Mouse (Mus musculus) layer of hippocampus, postnatal 36 days (tissue): ENCODE results near the gene Map3k13. TPM values are rescaled to one million over a fixed set of nuclear protein-coding genes. Genes with fewer than 3 reads are reported as not detected.
"Not testable (repeated sequence)": the region's sequence is repeated elsewhere in the genome, so short reads cannot be mapped to it uniquely, and the experiment has no call there.

Experiments used
- DNase-seq, 2 experiments: peaks; one replicate each; pipeline ENCODE4 v3.0.0; 2022
- total RNA-seq, 2 experiments: library from RNA; stranded (reverse); gene quantifications; 2 replicates each; pipeline ENCODE4 v1.2.3; 2021

Gene Map3k13
- total RNA-seq, 2 experiments from 2014 or later = 15.3 to 17.3 TPM

DNA sequence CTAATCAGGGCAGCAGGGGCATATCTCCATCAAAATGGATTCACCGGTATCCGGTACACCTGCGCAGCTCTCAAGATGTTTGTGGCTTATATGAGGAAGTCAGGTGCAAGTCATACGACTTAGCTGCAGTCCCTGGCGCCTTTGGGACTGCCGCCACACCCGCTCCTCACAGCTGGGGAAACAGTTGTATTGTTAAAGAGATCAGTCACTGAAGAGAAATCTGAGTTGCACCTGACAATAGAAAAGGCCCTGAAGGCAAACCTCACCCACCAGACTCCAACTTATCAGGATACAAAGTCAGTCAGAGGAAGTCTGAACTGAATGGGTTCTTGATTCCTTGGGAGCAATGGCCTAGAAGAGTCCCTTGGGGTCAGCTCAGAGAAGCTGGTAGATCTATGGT, 13.6 kb downstream of the Map3k13 start:
- DNase-seq = not testable (repeated sequence)

DNA sequence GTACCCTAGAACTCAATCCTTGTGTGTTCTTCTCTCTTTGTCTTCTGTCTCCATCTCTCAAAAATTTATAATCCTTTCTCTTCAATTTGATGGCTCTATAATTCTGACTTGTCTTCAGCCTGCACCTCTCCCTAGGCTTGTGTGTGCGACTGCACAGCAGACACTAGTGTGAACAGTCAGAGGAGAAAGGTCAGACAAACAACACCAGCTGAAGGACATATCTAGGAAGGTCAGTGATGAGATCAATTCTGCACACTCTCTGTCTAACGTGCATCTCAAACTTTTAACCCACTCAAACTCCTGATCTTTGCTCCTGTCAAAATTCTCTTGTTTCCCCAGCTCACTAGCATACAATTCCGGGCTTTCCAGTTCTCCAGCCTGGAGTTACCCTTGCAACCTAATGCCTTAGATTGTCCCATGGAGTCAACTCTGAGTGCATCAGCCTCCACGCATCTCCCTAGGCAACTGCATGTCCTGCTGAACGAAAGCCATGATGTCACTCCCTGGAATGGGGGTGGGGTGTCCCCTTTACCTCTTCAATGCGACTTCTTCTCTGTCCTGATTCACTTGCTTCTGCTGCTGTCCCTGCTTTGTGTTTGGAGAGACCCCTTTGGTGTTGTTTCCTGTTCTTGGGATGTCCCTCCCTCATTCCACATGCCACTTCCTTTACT, 19.2 kb downstream of the Map3k13 start:
- no peak for DNase-seq

DNA sequence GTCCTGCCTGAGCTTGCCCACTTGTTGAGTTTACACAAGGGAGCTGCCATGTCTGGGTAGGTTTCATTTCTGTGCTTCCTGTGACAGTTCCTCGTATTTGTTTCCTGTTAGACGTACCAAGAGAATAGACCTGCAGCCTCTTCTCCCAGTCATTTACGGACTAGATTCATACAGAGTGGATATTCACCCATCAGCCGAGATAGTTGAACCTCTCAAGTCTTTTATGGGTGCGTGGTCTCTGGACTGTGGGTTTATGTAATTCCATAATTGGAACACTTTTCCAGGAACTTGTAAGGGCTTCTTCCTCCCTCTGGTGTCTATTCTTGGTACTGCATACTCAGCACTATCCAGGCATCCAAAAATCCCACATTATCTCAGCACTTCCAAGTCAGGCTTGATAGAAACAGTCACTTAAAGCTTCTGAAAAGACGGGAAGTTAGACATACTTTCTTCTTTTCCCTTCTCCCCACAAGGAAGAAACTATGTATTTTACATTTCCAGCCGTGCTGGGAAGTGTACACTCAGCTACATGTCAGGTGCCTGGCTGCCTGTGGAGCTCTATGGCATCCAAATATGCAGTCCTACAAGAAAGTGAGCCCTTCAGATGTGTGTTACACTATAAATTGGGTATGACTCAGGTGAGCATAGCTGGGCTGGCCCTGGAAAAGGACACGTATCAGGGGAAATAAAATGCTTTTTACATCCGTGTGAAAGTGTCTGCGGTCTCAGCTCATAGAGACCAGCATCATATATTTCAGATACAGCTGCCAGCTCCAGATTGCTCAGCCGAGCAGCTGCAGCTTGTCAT, 20.9 kb downstream of the Map3k13 start:
- DNase-seq = peak in 1 of 2 experiments; percentile 47

DNA sequence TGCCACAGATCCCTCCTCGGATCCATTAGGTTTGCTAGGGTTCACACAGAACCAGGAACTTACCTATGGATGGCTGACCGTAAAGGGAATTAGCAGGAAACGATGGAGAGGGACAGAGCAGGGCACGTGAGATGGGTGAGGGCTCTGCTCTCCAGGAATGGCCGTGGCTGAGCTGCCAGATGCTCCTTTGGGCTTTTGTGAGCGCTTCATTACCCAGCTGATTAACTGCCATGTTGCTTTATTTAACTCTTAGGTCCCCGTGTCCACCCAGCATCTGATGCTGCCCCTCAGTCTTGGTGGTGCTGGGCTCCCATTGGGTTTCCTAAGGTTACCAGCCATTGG, 21.5 kb downstream of the Map3k13 start:
- no peak for DNase-seq

DNA sequence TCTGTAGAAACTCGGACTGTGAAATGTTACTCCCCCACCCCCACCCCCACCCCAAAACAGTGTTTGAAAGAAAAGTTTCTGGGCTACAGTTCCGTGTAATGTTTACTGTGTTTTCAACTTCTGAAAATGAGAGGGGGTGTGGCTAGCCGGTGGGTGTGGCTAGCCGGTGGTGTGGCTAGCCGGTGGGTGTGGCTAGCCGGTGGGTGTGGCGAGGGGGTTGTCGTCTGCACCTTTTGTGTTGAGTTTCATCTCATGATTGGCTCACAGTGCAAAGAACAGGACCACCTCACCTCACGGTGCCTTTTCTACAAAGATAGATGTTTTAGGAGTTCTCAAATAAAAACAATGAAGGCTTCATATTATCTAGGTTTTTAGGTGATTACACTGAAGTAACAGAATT, 24.0 kb downstream of the Map3k13 start:
- no peak for DNase-seq

DNA sequence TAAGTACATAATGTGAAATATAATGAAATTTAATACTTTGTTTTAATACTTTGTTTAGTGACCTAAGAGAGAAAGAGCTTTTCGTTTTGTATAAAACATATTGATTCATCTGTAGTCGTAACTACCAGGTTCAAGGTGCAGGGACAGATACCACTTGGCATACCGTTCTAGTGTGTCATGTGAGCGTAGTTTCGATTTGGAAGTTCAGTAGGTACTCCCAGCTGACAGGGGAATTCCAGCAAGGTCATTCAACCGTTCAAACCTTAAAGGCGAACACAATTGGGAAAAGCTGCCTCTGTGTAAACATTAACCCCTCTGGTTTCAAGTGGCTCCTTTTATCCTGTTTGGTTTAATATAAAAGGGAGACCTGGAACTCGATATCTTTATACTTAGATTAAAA, 24.5 kb downstream of the Map3k13 start:
- no peak for DNase-seq

DNA sequence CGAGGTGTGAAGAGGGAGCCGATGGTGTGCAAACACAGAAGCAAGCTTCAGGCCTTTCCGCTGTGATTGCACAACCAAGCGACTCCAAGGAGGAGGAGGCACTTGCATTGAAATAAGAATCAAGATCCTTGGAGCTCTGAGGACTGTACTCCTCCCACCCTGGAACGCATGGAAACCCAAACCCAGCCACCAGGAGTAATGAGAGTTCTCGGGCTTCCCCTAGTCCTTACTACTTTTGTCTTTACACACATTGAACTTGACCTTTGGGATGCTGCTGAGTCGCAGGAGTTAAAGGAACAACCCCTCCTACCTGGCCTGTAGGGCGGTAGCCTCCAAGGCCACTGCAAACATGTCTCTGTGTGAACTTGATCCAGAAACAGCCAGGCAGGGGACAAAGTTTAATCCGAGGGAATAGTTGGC, 31.5 kb downstream of the Map3k13 start:
- DNase-seq = no peak

DNA sequence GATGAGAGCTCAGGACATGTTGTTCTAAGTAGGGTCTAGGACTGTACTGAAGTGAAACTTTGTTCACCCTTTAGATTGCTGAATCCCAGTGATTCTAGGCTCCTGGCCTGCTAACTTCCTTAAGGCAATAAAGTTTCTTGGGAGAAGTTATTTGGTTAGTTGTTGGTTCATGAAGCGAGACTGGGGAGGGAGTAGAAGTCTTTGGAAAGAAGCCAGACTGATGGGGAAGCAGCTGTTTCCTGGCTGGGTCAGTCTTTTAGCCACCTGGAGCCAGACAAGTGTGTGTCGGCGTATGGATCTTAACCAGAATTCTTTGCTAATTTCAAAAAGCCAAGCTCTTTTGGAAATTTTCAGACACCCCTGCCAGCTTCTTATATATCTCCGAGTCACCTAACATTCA, 33.0 kb downstream of the Map3k13 start:
- DNase-seq = no peak

DNA sequence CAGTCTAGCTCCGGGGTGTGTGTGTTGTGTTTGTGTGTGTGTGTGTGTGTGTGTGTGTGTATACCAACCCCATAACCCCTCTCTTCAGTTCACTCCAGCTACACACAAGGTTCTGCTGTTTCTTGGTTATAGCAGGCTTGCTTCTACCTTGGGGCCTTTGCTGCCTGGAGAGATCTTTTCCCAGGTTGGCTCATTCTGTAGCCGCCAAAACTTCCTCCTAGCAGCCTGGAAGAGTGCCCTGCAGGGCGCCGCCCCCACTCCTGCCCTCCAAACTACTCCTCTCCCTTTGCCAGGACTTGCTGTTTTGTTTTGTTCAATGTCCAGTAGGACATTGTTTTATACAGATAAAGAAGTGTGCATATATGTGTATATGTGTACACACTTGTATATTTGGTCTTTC, 33.4 kb downstream of the Map3k13 start:
- no peak for DNase-seq

DNA sequence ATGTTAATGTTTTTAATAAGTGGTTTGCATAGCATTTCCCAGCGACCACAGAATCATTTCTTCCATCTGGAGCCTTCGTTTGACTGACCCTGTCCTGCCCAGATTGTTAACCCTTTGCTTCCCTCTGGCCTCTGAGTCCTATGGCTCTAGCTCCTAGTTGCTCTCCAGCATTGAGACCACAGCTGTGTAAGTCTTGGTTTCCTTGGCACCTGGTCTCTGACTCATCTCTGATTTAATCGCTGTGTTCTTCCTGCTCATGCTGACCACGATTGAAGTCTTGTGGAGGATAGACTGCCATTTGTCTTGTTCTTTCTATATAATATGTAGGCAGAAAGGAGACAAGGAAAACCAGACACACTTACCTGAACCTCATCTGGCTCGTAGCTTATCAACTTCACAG, 35.6 kb downstream of the Map3k13 start:
- no peak for DNase-seq

DNA sequence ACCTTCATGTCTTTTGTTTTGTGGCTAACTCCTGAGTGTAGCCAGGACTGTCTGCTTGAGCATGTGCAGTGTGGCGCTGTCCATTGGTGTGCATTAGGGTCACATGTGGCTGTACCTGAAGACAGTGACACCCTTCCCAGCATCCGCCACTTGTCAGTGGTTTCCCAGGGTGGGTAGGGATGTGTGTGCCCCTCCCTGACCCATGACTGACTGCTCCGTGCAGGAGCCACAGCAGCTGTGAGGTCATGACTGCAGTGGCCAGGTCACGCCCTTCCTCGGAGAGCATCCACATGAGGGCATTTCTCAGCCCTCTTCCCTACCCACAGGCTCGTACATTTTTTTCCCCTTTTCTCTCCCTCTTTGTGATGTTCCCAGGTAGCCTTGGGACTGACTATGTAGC, 36.6 kb downstream of the Map3k13 start:
- no peak for DNase-seq

DNA sequence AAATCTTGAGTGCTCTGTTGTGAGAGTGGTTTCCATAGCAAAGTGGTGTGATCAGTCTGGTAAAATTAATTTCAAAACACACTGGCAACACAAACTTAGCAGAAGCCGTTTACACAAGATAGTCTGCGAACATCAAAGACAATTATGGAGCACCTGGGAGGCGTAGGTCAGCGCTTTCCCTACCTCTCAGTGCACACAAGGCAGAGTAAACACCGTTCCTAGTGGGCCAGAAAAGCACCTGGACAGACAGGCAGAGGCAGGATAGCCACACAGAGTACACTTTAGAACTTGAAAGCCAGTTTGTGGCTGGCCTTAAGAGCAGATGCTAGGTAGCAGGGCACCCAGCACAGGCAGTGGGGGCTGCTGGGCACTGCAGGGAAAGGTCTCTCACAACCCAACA, 37.6 kb downstream of the Map3k13 start:
- no peak for DNase-seq

DNA sequence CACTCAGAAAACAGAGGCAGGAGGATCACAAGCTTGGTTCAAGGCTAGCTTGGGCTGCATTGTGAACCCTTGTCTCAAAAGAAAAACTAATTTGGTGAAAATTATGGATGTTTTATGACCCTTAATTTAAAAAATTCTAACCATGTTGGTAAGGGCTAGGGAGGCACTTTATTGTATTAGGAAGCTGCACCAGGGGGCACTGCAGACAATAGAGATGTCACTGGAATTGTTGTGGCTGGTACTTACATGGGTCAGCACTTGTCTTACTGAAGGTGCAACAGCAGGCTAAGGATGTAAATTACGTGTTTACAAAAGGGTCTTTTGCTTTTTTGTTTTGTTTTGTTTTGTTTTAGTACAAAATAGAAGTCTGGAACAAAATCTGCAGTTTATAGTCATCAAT, 39.3 kb downstream of the Map3k13 start:
- no peak for DNase-seq

DNA sequence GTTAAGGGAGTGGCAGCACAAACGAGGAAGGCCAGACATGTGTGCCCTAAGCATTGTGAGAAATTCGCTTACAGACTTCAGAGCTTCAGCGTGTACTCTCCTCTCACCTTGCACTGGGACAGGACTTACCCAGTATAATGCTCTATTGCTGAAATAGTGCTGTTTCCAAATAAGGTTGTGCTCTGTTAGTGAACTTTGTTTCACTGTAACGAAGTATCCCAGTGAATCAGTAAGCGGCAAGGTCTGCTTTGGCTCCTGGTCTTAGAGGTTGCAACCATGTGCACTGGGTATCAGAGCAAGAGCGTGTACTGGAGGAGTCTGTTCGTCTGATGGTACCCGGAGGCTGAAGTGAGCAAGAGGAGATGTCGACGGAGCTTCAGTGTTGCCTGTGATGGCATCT, 39.8 kb downstream of the Map3k13 start:
- no peak for DNase-seq

DNA sequence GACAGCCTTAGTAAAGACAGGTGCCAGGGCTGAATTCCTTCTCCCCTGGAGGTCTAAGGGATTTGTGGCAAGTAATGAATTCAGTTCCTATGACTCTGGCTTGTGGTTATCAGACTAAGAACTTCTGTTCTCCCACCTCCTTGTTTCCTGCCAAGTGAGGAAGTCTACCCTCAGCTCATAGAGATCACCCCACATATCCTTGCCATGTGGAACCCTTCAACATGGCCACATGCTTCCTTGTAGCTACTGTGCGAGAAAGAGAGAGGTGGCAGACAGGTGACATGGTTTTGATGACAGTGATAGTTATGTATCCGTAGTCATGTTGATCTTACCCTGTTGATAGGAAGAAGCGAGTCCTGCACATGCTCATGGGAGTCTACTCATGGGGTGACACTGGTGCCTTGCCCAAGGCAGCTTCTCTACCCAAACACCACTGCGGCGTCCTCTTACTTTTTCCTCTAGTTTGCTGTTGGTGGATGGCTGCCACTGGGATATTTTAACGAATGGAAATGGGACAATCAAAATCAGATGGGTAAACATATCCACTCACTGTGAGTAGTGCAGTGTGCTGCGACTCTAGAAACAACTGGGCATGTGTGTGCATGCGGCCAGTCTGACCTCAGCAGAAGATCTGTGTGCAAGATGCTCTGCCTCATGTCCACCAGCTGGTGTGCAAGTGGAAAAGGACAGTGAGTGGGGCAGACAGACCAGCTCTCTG, 40.9 kb downstream of the Map3k13 start:
- DNase-seq = no peak

DNA sequence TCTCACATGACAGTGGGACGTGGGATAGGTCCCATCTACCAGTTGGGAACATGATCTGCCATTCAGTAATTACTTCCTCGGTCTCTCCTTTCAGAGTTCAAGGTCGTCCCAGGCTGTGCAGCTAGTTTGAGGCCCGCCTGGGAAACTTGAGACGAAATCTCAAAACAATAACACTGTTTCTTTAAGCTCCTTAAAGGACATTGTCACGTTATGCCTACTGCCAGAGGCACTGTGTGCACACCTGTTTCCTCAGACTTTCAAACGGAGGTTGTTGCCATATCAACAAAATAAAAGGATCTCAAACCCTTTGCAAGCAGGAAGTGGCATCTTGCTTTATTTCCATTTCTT, 41.4 kb downstream of the Map3k13 start:
- no peak for DNase-seq

DNA sequence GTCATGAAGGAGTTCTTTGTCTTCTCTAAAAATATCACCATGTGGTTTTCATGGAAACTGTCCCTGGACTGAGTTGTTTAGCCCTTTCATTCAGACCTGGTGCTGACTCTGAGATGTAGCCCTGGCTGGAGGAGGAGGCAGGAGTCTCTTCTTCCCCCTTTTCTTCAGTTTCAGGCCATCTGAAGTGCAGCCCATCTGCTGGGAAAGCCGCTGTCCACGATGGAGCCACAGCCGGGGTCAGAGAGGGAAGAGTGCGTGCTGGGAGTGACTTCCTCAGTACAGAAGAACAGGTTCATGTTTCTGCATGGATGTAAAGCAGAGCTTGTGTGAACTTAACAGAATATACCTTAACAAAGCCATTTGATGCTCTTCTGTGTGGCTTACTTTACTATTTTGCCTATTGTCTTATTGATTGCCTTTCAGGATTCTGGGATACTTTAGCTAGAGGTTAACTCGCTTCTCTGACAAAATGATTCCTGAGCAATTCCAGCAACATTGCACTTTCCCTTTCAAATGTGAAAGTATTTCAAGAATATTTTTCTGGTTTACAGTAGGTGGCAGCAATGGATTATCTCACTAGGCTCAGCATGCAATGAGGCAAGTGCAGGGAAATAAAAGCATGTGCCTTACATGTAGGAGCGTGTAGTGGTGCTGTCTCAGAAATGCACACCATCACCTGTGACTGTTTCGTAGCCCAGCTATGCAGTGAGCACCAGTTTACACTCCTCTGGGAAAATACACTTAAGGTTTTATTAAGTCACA, 42.3 kb downstream of the Map3k13 start:
- DNase-seq = no peak

DNA sequence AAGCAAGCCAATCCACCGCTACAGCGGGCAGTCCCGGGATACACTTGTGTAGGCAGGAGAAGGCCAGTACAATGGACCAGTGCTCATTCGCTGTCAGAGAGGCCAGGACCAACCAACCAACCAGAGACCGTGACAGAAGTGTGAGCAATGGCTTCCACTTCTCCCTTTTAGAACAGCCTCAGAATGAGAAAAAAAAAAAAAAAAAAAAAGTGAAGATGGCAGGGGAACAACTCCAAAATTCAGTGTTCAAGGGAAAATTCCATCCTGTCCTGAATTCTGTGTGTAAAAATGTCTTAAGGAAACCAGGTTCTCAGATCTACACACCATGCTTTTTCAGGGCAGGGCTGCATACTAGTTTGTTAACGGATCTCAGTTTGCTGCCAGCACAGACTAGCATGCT, 43.5 kb downstream of the Map3k13 start:
- DNase-seq = no peak

DNA sequence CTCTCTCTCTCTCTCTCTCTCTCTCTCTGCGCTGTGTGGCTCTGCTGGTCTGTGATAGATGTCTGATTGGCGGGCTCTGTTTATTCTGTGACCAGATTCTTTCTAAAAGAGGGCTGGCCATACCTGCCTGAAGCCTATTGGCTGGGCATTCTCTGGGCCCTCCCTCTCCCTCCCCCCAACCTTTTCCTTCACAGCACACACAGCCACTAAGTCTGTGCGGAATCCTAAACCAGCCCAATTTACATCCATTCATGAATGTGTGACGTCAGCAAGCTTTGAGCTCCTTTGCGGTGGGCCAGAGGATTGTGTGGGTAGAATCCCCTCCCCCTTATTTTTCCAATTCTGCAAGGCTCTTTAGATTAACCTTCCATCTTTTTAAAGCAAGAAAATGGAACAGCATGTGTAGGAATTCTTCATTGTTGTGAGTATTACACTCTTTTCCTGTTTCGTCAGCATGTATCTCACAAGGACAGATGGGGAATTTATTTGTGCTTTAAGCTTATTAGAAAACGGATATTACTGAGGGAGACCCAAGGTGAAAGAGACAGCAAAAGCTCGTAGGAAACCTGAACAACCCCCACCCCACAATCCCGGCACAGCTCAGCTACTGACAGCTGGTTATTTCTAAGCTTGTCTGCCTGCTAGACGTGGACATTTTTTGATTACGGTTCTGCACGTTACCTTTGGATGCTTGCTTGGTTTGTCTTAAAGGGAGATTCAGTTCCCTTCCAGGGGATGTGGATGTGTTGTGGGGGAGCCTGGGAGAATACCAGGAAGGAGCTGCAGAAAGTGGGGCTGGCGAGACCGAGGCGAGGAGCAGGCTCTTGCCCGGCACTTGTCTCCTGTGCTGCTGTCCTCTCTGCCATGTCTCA, 51.9 kb downstream of the Map3k13 start:
- DNase-seq = peak; percentile 57 to 63

DNA sequence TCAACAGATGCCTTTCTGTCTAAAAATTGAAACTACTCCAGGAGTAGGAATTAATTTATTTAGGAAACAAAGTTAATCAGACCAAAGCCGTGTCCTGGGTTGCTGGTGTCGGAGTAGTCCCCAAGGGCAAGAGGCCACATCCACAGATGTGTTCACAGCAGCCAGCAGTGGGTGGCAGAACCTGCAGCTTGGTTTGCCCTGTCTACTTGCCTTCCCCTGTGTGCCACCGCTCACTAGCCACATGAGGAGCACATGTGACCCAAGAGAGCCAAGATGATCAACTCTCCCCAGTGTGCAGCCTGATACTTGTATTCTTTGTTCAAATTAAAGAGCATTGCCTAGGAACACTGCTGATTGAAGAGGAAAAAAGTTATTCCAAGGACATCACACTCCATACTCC, 54.3 kb downstream of the Map3k13 start:
- DNase-seq = no peak

DNA sequence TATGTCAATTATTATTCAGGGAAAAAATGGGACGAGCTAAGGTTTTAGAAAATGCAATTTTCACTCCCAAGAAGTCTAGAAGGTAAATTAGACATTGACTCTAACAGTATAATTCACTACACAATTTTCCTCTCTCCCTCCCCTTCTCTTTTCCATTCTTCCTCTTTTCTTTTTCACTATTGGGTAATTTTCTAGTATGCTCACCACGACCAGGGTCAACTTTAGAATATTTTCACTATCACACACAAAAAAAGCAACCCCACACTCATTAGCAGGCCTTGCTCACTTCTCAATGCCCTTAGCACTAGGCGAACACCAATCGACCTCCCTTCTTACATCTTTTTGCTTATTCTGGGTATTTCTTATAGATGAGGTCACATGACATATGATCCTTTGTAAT, 54.7 kb downstream of the Map3k13 start:
- DNase-seq = no peak

DNA sequence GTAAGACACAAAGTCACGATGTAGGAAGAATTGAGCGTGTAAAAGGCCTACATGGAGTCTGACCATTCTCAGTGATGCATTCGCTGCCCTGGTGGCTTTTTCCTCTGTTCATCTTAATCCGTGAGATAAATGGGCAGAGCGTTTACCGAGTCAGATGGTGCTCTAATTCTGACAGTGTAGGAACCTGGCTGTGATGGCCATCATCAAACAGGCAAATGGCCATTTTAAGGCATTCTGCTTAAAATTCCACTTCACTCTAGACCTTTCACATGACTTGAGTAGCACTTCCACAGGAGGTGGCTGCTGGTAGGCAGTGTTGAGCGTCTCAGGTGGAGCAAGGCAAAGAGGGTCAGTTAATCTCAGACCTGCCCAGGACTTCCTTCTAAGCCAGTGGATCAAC, 58.2 kb downstream of the Map3k13 start:
- no peak for DNase-seq
